Mouse (Mus musculus) liver, embryonic 15.5 days (tissue): ENCODE data around the gene Ndufv2. TPM values are rescaled to one million over a fixed set of nuclear protein-coding genes. Genes with fewer than 3 reads are reported as not detected.
"Not testable (repeated sequence)": the region's sequence is repeated elsewhere in the genome, so short reads cannot be mapped to it uniquely, and the experiment has no call there.

Experiments
- ATAC-seq: fragments of 200-750 bp; cut with Nextera tagmentation; 2 replicates; pipeline ENCODE4 v1.8.0; 2017; ENCODE audit warnings: moderate number of reproducible peaks, mild to moderate bottlenecking, moderate library complexity; ENCODE audit not compliant: insufficient read depth
- H3K27ac ChIP-seq: fragments of 300-500 bp; sonication (generic); replicated peaks from 2 replicates; pipeline ENCODE4 v1.5.1; 2015; ENCODE audit warnings: mild to moderate bottlenecking, inconsistent platforms
- H3K27me3 ChIP-seq: fragments of 300-500 bp; sonication (generic); 2 replicates; pipeline ENCODE4 v1.6.1; 2015; ENCODE audit warnings: mild to moderate bottlenecking, inconsistent platforms
- H3K36me3 ChIP-seq: fragments of 300-500 bp; sonication (generic); replicated peaks from 2 replicates; pipeline ENCODE4 v1.6.1; 2015; ENCODE audit warnings: moderate library complexity, mild to moderate bottlenecking, inconsistent platforms
- H3K4me1 ChIP-seq: fragments of 300-500 bp; sonication (generic); replicated peaks from 2 replicates; pipeline ENCODE4 v1.6.1; 2015; ENCODE audit warnings: inconsistent platforms
- H3K4me2 ChIP-seq: fragments of 300-500 bp; sonication (generic); 2 replicates; pipeline ENCODE4 v1.6.1; 2015; ENCODE audit warnings: moderate library complexity, mild to moderate bottlenecking, inconsistent platforms
- H3K4me3 ChIP-seq: fragments of 300-500 bp; sonication (generic); replicated peaks from 2 replicates; pipeline ENCODE4 v1.5.1; 2015; ENCODE audit warnings: mild to moderate bottlenecking, inconsistent platforms
- H3K9ac ChIP-seq: fragments of 300-500 bp; sonication (generic); 2 replicates; pipeline ENCODE4 v1.6.1; 2015; ENCODE audit warnings: moderate library complexity, mild to moderate bottlenecking, inconsistent platforms
- H3K9me3 ChIP-seq: fragments of 300-500 bp; sonication (generic); replicated peaks from 2 replicates; pipeline ENCODE4 v1.6.1; 2016; ENCODE audit warnings: inconsistent platforms
- WGBS: fragments of 180-500 bp; shearing (Covaris S2); methylation state at CpG from one replicate; pipeline ENCODE4 v1.1.7; 2015; ENCODE audit warnings: mixed read lengths; ENCODE audit not compliant: insufficient replicate concordance; 5-methylcytosine and 5-hydroxymethylcytosine counted together
- polyA plus RNA-seq: library from polyadenylated mRNA; unstranded; fragments of >200 nt; fragmentation: Nextera tagmentation; extraction: Ambion mirVana; gene quantifications from 2 replicates; pipeline ENCODE4 v1.2.1, GENCODE M21; 2015

Gene Ndufv2
- polyA plus RNA-seq, 1 experiment from 2014 or later: 198 TPM

DNA sequence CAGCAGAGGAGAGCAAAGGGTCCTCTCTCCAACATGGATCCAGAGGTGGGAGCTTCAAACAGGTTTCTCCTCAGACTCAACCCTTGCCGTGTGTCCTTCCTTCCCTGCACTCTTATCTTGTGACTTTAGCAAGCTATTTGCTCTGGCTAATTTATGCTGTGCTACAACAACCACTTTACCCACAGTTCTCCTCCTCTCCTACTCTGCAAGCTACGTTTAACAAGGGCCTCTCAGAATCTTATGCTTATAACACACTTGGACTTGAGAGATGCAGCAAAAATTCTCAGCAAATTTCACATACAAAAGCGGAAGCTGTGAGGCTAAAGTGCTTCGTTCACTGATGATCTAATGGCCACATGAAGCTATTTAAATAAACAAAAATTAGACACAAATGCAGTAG is 48.0 kb downstream of the Ndufv2 start:
- Histone ChIP-seq H3K4me1 (no peaks in the 10 kb centered on the region; the same call in 1 of the 2 replicates), H3K27ac (no peak overlapping the region), H3K9ac (no peak overlapping the region), H3K4me3 (no peak overlapping the region), H3K4me2 (no peak overlapping the region), H3K27me3 (no peaks in the 10 kb centered on the region), H3K9me3 (no peaks in the 10 kb centered on the region), H3K36me3 (0 out of 2 replicates have a peak, but pooled peaks cover 6% of the 10 kb centered on the region)
- no peak for ATAC-seq
- WGBS: 56% methylated on average over 4 of the region's 4 CpGs

DNA sequence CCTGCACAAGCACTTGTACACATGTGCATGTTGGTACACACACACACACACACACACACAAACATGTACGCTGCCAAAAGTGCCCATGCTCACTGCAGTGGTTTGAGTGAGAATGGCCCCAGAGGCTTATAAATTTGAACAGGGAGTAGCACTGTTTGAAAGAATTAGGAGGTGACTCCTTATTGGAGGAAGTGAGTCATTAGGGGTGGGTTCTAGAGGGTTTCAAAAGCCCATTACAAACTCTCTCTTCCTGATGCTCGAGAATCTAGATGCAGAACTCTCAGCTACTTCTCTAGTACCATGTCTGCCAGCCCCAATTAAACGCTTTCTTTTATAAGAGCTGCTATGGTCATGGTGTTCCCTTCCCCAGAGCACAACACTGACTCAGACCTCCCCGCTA is 52.6 kb downstream of the Ndufv2 start:
- no peak overlapping the region for H3K27ac ChIP-seq
- WGBS: 67% methylated on average over 4 of the region's 4 CpGs
- no peak for ATAC-seq
- H3K4me2 ChIP-seq: no peak overlapping the region
- no peak overlapping the region for H3K9ac ChIP-seq
- H3K27me3 ChIP-seq: no peaks in the 10 kb centered on the region
- no peaks in the 10 kb centered on the region for H3K9me3 ChIP-seq
- no peak overlapping the region for H3K4me3 ChIP-seq
- H3K36me3 ChIP-seq: 0 out of 2 replicates have a peak, but pooled peaks cover 6% of the 10 kb centered on the region
- H3K4me1 ChIP-seq: no peaks in the 10 kb centered on the region

DNA sequence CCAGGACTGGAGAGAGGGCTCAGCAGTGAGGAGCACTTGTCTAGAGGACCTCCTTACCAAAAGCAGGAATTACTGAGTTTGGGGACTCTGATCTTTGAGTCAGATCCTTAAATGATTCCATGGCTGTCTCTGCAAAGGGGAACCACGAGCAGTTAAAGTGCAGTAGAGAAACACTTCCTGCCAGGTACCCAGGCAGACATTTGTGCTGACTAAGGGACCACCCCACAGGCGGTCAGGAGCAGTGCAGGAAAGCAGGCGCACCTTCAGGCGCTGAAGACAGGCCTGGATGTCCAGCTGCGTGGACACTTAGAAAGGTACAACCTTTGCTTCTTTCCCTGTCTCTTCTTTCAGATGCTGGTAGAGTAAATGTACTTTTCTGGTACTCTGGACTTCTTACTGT is 53.2 kb downstream of the Ndufv2 start:
- Histone ChIP-seq H3K9ac (no peak overlapping the region), H3K4me1 (no peaks in the 10 kb centered on the region), H3K36me3 (0 out of 2 replicates have a peak, but pooled peaks cover 6% of the 10 kb centered on the region), H3K4me3 (no peak overlapping the region), H3K27ac (no peak overlapping the region), H3K4me2 (no peak overlapping the region), H3K9me3 (no peaks in the 10 kb centered on the region), H3K27me3 (no peaks in the 10 kb centered on the region)
- no peak for ATAC-seq
- 53% methylated on average over 5 of the region's 5 CpGs for WGBS

DNA sequence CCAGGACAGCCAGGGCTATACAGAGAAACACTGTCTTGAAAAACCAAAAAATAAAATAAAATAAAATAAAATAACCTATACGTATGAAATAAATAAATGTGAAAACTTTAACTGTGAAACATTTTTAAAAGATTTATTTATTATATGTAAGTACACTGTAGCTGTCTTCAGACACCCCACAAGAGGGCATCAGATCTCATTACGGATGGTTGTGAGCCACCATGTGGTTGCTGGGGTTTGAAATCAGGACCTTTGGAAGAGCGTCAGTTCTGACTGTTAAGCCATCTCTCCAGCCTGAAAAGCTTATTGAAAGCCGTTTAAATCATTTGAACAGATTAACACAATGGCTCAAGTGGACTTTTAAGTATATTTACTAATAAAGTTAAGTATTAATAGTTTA is 57.7 kb downstream of the Ndufv2 start:
- H3K4me2 ChIP-seq, H3K9me3 ChIP-seq, H3K36me3 ChIP-seq, ATAC-seq, H3K4me1 ChIP-seq, H3K4me3 ChIP-seq, H3K9ac ChIP-seq, H3K27me3 ChIP-seq, H3K27ac ChIP-seq: not testable (repeated sequence)
- WGBS: 67% methylated on average over 4 of the region's 4 CpGs

DNA sequence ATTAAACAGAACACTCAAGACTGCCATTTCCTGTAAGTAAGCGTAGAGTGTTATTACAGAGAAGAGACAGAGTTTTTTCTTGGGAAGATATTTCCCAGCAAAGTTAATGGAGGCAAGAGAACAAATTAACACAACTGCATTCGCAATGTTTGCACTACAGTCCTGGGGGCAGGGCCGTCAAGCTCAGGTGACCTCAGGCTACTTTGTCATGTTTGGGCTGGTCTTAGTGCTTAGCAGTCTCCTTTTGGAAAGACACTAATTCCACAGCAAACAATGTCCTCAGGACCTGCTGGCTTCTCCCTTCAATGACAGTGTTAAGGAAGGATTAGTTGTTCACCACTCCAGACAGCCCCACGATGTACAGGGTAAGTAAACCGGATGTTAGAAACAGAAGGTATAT is 60.3 kb downstream of the Ndufv2 start:
- no peaks in the 10 kb centered on the region for H3K4me1 ChIP-seq
- H3K9me3 ChIP-seq: no peaks in the 10 kb centered on the region
- H3K4me3 ChIP-seq: no peak overlapping the region
- 72% methylated on average over 5 of the region's 5 CpGs for WGBS
- H3K27me3 ChIP-seq: no peaks in the 10 kb centered on the region
- ATAC-seq: no peak
- H3K9ac ChIP-seq: no peak overlapping the region
- no peak overlapping the region for H3K27ac ChIP-seq
- H3K4me2 ChIP-seq: no peak overlapping the region
- H3K36me3 ChIP-seq: no peaks in the 10 kb centered on the region

DNA sequence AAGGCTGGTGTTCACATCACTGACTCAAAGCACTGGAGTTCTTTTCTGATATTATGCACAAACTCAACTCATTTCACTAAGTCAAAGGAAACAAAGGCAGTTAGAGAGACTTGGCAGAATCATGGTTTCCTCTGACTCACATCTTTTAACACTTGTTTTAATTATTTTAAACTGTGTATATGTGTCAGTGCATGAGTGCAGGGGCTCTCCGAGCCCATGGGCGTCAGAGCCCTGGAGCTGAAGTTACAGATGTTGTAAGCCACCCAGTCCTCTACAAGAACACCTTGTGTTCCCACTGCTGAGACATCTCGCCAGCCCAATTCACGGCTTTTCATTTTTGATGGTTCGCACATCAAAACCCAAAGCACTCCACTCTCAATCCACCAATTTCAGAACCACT is 68.1 kb downstream of the Ndufv2 start:
- no peak for ATAC-seq
- WGBS: 81% methylated on average over 5 of the region's 5 CpGs

DNA sequence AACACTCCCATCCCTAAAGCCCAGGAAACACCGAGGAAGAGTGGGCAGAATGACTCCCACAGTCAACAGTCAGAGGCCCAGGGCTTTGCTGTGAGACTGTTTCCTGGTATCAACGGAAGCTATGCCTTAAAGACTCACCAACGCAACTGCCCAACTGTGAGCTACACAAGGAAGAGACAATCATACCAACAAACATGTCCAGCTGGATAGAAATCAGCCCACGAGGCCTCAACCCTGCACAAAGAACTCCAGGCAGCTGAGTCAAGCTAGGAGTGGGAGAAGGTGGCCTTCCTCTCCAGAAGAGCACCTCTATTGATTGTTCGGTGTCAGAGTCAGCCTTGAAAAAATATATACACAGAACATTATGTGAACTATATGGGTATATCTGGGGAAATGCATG is 69.4 kb downstream of the Ndufv2 start:
- no peaks in the 10 kb centered on the region for H3K4me1 ChIP-seq
- H3K27me3 ChIP-seq: no peaks in the 10 kb centered on the region
- no peak overlapping the region for H3K9ac ChIP-seq
- H3K36me3 ChIP-seq: peaks cover 8% of the 10 kb centered on the region
- 56% methylated on average over 5 of the region's 5 CpGs for WGBS
- no peak for ATAC-seq
- no peak overlapping the region for H3K4me3 ChIP-seq
- no peak overlapping the region for H3K4me2 ChIP-seq
- no peaks in the 10 kb centered on the region for H3K9me3 ChIP-seq
- H3K27ac ChIP-seq: no peak overlapping the region

More for the DNA sequence above, 68.1 kb downstream of the Ndufv2 start:
- Histone ChIP-seq H3K9me3 (no peaks in the 10 kb centered on the region), H3K27me3 (no peaks in the 10 kb centered on the region), H3K4me2 (no peak overlapping the region), H3K27ac (no peak overlapping the region), H3K4me3 (no peak overlapping the region), H3K4me1 (no peaks in the 10 kb centered on the region), H3K9ac (no peak overlapping the region), H3K36me3 (peaks cover 5% of the 10 kb centered on the region)

Other genes starting within 250 kb of the Ndufv2 start
- gene Ralbp1, start 215.8 kb downstream of the Ndufv2 start, polyA plus RNA-seq: 38.8 and 42.1 TPM in 2 replicates
- gene Twsg1, start 150.3 kb downstream of the Ndufv2 start, polyA plus RNA-seq: 16.1 and 17.0 TPM in 2 replicates
- 6.8 and 8.8 TPM in 2 replicates for gene Ankrd12, start 24.5 kb downstream of the Ndufv2 start, polyA plus RNA-seq
- 15.2 and 17.1 TPM in 2 replicates for gene Washc1, start 10.0 kb upstream of the Ndufv2 start, polyA plus RNA-seq
- gene Ddx11, start 22.0 kb upstream of the Ndufv2 start, polyA plus RNA-seq: 6.4 and 6.5 TPM in 2 replicates